17 mouse cellular contexts compared by ENCODE assay signal in genomic region chr16:11270642-11271041, GRCm38 (mm10). TPM values are rescaled to one million over a fixed set of nuclear protein-coding genes. Genes with fewer than 3 reads are reported as not detected.
DNase-seq lines count a peak whose midpoint lies in the region; ATAC-seq lines count a peak whose summit lies in the region.
"Had no signal": no experiment of that assay in that cellular context is flagged by ENCODE, and none has a peak within 500 bp of the region (broad histone marks: within the 10 kb centered on the region; RNA-seq: fewer than 3 reads in every experiment).

No protein-coding gene starts in this region.

- H3K27ac ChIP-seq in heart, embryonic 10.5 days: no peak overlapping the region
- peak overlapping the region; percentile 64 for H3K27ac ChIP-seq in liver, embryonic 11.5 days (ENCODE audit: low read depth, low read length)
- no peak overlapping the region for H3K27ac ChIP-seq in hindbrain, embryonic 16.5 days (ENCODE audit: low read depth, low read length)
- H3K27ac ChIP-seq: hindbrain, embryonic 15.5 days; limb, embryonic 15.5 days; neural tube, embryonic 13.5 days had no signal

- intact Hi-C loops in heart, postnatal 25 days (cut with DNase I): no loop called here

- H3K4me2 ChIP-seq in liver, embryonic 11.5 days: no peak overlapping the region
- H3K4me2 ChIP-seq in hindbrain, embryonic 16.5 days (ENCODE audit: low read length): no peak overlapping the region
- H3K4me2 ChIP-seq: hindbrain, embryonic 15.5 days; limb, embryonic 15.5 days; midbrain, embryonic 11.5 days; neural tube, embryonic 13.5 days had no signal

- no peaks in the 10 kb centered on the region for H3K9me3 ChIP-seq in heart, embryonic 10.5 days
- H3K9me3 ChIP-seq in liver, embryonic 11.5 days (ENCODE audit: control insufficient read depth, low read length): no peaks in the 10 kb centered on the region
- H3K9me3 ChIP-seq in hindbrain, embryonic 16.5 days (ENCODE audit: control insufficient read depth, low read length): no peaks in the 10 kb centered on the region
- H3K9me3 ChIP-seq: hindbrain, embryonic 15.5 days; limb, embryonic 15.5 days; neural tube, embryonic 13.5 days had no signal

- no peak overlapping the region for H3K4me3 ChIP-seq in heart, embryonic 10.5 days
- H3K4me3 ChIP-seq in liver, embryonic 11.5 days (ENCODE audit: low read depth, low read length): no peak overlapping the region
- H3K4me3 ChIP-seq in hindbrain, embryonic 16.5 days (ENCODE audit: low read length): no peak overlapping the region
- H3K4me3 ChIP-seq: hindbrain, embryonic 15.5 days; limb, embryonic 15.5 days; neural tube, embryonic 13.5 days had no signal

- H3K9ac ChIP-seq in liver, embryonic 11.5 days (ENCODE audit: low read depth, low read length): no peak overlapping the region
- no peak overlapping the region for H3K9ac ChIP-seq in hindbrain, embryonic 16.5 days (ENCODE audit: low read depth, low read length)
- H3K9ac ChIP-seq: hindbrain, embryonic 15.5 days; limb, embryonic 15.5 days; neural tube, embryonic 13.5 days had no signal

- no peaks in the 10 kb centered on the region for H3K27me3 ChIP-seq in heart, embryonic 10.5 days (ENCODE audit: insufficient read depth, poor library complexity, severe bottlenecking)
- no peaks in the 10 kb centered on the region for H3K27me3 ChIP-seq in liver, embryonic 11.5 days (replicated peaks; ENCODE audit: control insufficient read depth, insufficient read depth, low read length)
- no peaks in the 10 kb centered on the region for H3K27me3 ChIP-seq in hindbrain, embryonic 16.5 days (replicated peaks; ENCODE audit: control insufficient read depth, insufficient read depth, low read length)
- H3K27me3 ChIP-seq: hindbrain, embryonic 15.5 days; limb, embryonic 15.5 days; neural tube, embryonic 13.5 days had no signal

- DNase-seq in heart, embryonic 10.5 days (ENCODE audit: low spot score): peak; percentile 74
- no peak for DNase-seq in heart, postnatal 25 days (ENCODE audit: low spot score)
- DNase-seq in urinary bladder, postnatal 36 days (ENCODE audit: low spot score in 2 of 2): peak; percentile 9 to 10
- DNase-seq in urinary bladder, postnatal 10 days (ENCODE audit: low spot score): no peak
- DNase-seq in liver, embryonic 11.5 days (ENCODE audit: low spot score): peak; percentile 35
- no peak for DNase-seq in spleen, adult 18-20 months
- DNase-seq in ovary, postnatal 10 days (ENCODE audit: low spot score): no peak
- DNase-seq: cerebellum, adult 18-20 months; kidney, postnatal 10 days; right cerebral cortex, postnatal 25 days had no signal

- no peaks in the 10 kb centered on the region for H3K36me3 ChIP-seq in heart, embryonic 10.5 days
- no peaks in the 10 kb centered on the region for H3K36me3 ChIP-seq in liver, embryonic 11.5 days (ENCODE audit: control insufficient read depth, insufficient read depth, low read length)
- H3K36me3 ChIP-seq in hindbrain, embryonic 16.5 days (ENCODE audit: control insufficient read depth, insufficient read depth, low read length): no peaks in the 10 kb centered on the region
- H3K36me3 ChIP-seq: hindbrain, embryonic 15.5 days; limb, embryonic 15.5 days; neural tube, embryonic 13.5 days had no signal

- H3K4me1 ChIP-seq in heart, embryonic 10.5 days: no peaks in the 10 kb centered on the region
- H3K4me1 ChIP-seq in liver, embryonic 11.5 days (replicated peaks; ENCODE audit: control insufficient read depth, insufficient read depth, low read length): peaks cover 4% of the 10 kb centered on the region; the same call in 1 of the 2 replicates
- H3K4me1 ChIP-seq in hindbrain, embryonic 16.5 days (ENCODE audit: control insufficient read depth, insufficient read depth, low read depth, low read length): no peaks in the 10 kb centered on the region
- H3K4me1 ChIP-seq: hindbrain, embryonic 15.5 days; limb, embryonic 15.5 days; neural tube, embryonic 13.5 days had no signal

- peak; percentile 96 for ATAC-seq in liver, embryonic 11.5 days (replicated peaks; ENCODE audit: low FRiP score)
- ATAC-seq in hindbrain, embryonic 16.5 days: no peak
- ATAC-seq: forebrain, embryonic 16.5 days had no signal

- WGBS in heart, embryonic 10.5 days: 64% methylated on average over 2 of the region's 2 CpGs
- WGBS in liver, embryonic 11.5 days: 44% methylated on average over 2 of the region's 2 CpGs
- WGBS in hindbrain, embryonic 16.5 days: 89% methylated on average over 2 of the region's 2 CpGs

RNA-seq across cellular contexts. Expression of gene Gspt1, which starts 16.5 kb away (rescaled TPM):
- polyA plus RNA-seq in heart, embryonic 10.5 days (2016; fragmentation: Nextera tagmentation; extraction: Ambion mirVana): 64.6 and 97.9 TPM in 2 replicates
- total RNA-seq in heart, postnatal 25 days (2021): 10 to 100 TPM; 63.4 to 68.2 TPM
- 126 and 129 TPM in 2 replicates for polyA plus RNA-seq in liver, embryonic 11.5 days (2014; fragmentation: Nextera tagmentation; extraction: Ambion mirVana)
- 40.0 and 43.7 TPM in 2 replicates for polyA plus RNA-seq in hindbrain, embryonic 16.5 days (2015; fragmentation: Nextera tagmentation; extraction: Ambion mirVana)

RNA-seq across cellular contexts. Expression of gene Tnfrsf17, which starts 43.0 kb away (rescaled TPM):
- not detected in 2 replicates for polyA plus RNA-seq in heart, embryonic 10.5 days (2016; fragmentation: Nextera tagmentation; extraction: Ambion mirVana)
- not detected for total RNA-seq in heart, postnatal 25 days (2021)
- polyA plus RNA-seq in liver, embryonic 11.5 days (2014; fragmentation: Nextera tagmentation; extraction: Ambion mirVana): not detected in 2 replicates
- polyA plus RNA-seq in hindbrain, embryonic 16.5 days (2015; fragmentation: Nextera tagmentation; extraction: Ambion mirVana): 0.26 TPM in 1 of 2 replicates, not detected in the other
- polyA plus RNA-seq: forebrain, embryonic 16.5 days; midbrain, embryonic 11.5 days; testis, adult 2 months had no signal

RNA-seq across cellular contexts. Expression of gene Snx29, which starts 52.1 kb away (rescaled TPM):
- polyA plus RNA-seq in heart, embryonic 10.5 days (2016; fragmentation: Nextera tagmentation; extraction: Ambion mirVana): 6.7 and 7.9 TPM in 2 replicates
- 10 to 100 TPM in 1 of 2 experiments, 1 to 10 TPM in 1; 9.6 to 12.4 TPM for total RNA-seq in heart, postnatal 25 days (2021)
- polyA plus RNA-seq in liver, embryonic 11.5 days (2014; fragmentation: Nextera tagmentation; extraction: Ambion mirVana): 4.5 and 5.1 TPM in 2 replicates
- 15.3 and 17.8 TPM in 2 replicates for polyA plus RNA-seq in hindbrain, embryonic 16.5 days (2015; fragmentation: Nextera tagmentation; extraction: Ambion mirVana)

Comparison
In these comparisons a context has a peak if more than half of its experiments do, and no peak if none do; other contexts are left out.
1. DNase-seq: peak in heart, embryonic 10.5 days (single experiment), urinary bladder, postnatal 36 days (2 of 2) and liver, embryonic 11.5 days (single experiment); none in heart, postnatal 25 days (single experiment), urinary bladder, postnatal 10 days (single experiment), spleen, adult 18-20 months (0 of 2) and ovary, postnatal 10 days (single experiment).